Mouse (Mus musculus) frontal cortex, postnatal 36 days (tissue): ENCODE results near the gene Pla2g4a.
A peak's percentile ranks its signal among the peaks of the same experiment; 100 is the strongest.

Experiments
- DNase-seq, 2 experiments: peaks; one replicate each; pipeline ENCODE4 v3.0.0; 2022; ENCODE audit warnings: low spot score in 2 of 2

Gene Pla2g4a

GRCm38 (mm10) chr1:149960734-149961424 is at the start of gene Pla2g4a:
TSS of gene Pla2g4a (minus strand) at chr1:149961290.
- peak; percentile 34 for DNase-seq

- no peak for DNase-seq
Observed at GRCm38 (mm10) chr1:150010629-150010979, 49.5 kb upstream of the Pla2g4a start.

DNA sequence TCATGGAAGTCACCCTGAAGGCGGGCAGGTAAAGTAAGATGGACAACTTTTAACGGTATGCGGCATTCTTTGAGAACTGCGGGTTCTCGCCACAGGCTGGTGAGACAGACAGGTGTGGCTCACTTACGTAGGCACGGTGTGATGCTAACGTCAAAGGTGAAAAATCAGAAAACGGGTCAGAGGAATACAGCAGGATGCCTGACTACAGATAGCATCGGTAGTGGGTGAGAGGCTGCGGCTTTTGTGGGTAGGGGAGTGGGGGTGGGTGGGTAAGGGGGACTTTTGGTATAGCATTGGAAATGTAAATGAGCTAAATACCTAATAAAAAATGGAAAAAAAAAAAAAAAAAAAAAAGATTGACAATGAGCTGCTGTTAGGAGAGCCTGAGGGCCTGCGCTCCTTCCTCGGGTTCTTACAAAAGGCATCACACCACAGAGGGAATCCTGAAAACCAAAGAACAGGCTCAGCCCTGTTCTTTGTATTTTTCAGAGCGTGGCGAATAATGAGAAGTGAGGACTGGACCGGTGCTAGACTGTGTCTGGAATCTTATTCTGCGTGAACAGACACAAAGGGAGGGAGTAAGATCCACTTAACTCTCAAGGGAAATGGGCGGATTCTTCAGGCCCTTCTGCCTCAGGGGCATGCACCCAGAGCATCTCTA is 49.0 kb upstream of the Pla2g4a start:
- DNase-seq = no peak

DNA sequence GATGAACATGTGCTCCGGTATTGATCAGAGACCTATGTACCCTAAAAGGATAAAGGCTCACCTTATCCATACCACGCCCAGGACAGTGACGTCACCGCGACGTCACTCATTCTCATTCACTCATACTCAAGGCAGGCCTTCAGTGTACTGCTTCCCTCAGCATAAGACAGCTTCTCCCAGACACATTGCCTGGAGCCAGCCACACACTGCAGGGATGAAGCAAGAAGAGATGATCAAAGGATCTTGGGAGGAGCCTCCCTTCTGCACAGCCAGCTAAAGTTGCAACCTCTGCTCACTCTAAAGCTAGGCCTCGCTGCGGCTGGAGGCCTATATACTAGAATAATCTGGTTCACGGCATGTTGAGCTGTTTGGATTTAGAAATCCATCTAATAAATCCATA is 48.0 kb upstream of the Pla2g4a start:
- no peak for DNase-seq

GRCm38 (mm10) chr1:149975626-149976025 is 14.5 kb upstream of the Pla2g4a start:
- DNase-seq = no peak

- no peak for DNase-seq
Observed at GRCm38 (mm10) chr1:149965826-149966225, 4.7 kb upstream of the Pla2g4a start.

- no peak for DNase-seq
Observed at GRCm38 (mm10) chr1:149961425-149962303, 574 bp upstream of the Pla2g4a start.

- no peak for DNase-seq
Observed at GRCm38 (mm10) chr1:149960251-149960650, 839 bp downstream of the Pla2g4a start.

DNA sequence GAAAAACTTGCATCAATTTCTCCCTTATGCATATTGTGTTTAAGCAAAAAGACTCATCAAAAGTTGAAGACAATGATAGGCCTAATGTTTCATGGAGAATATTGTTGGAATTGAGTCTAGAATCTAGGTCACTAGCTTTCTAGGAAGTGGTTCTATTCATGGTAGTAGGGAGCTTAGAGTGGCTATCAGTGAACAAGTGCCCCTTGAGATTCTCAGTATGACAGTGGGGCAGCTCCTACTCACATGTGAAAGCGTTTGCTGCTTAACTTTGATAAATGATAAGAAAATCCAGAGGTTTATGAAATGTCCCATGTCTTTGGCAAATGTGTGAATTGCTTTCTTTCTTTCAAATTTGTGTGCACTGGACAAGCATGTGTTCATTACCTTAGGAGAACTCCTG is 2.0 kb downstream of the Pla2g4a start:
- no peak for DNase-seq

DNA sequence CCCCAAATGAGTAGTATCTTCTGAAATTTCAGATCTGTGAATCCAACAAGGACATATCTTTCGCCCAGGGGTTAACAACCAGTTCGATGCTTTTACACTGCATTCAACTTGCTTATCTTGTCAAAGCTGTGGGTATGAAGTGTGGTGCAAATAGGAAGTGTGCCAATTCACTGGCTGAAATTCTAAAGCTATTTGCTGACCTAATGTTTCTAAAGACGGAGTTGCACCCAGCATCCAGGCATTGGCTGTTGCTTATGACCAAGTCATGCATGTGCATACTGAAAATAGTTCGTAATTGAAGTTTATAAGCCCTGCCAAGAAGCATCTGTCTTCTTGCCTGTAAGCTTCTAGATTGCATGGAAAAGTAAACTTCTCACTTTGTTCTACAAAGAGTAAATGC is 5.6 kb downstream of the Pla2g4a start:
- DNase-seq = no peak

DNA sequence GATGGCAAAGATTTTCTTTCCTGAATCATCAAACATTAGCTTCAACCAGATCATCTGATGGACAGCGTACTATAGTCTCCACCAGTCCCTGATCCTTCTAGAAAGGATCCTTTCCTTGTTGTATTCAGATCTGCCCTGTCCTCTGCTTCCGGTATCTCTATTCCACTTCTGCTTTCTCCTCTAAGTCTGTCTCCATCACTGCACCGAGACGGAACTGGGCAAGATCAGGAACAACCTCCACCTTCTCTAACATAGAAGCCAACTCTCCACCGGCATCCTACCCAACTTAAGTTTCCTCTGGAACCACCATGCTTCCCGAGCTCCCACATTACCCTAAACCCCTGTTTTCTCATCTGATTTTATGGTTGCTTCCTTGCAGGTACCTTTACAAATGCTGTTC is 7.1 kb downstream of the Pla2g4a start:
- no peak for DNase-seq

GRCm38 (mm10) chr1:149952050-149952449 is 9.0 kb downstream of the Pla2g4a start:
- no peak for DNase-seq

DNA sequence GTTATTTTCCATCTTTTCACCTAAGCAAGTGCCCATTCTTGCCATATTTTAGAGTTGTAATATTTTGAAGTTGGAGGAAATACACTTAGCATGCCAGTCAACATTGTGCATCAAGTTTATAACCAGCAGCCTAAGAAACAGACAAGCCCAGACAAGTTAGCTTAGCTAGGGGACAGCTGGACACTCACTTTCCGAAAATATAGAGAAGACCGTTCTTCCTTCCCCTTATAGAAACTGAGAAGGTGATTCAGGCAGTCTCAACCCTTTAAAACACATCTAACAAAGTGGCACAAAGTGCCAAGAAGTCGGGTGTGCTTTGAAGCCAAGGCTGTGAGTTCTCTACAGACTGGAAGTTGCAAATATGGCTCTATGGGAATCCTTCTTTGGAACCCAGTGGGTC is 10.4 kb downstream of the Pla2g4a start:
- DNase-seq = no peak

DNA sequence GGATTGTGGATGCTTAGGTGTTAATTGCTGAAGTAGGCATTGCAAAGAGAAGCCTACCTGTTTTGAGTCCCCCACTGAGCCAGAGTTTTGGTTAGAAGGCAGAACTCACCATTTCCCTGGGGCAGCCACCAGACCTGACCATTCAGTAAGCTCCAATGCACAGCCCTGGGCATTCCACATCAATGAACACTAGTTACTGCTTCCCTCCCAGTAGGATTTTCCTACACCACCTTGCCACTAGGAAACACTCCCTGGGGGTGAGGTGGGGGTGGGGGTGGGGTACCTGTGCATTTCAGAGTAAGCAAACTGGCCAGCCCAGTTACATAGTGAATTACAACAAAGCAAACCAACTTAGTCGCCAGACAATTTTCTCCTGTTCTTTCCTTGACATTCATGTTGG is 10.8 kb downstream of the Pla2g4a start:
- no peak for DNase-seq

GRCm38 (mm10) chr1:149949334-149949733 is 11.8 kb downstream of the Pla2g4a start:
- no peak for DNase-seq

DNA sequence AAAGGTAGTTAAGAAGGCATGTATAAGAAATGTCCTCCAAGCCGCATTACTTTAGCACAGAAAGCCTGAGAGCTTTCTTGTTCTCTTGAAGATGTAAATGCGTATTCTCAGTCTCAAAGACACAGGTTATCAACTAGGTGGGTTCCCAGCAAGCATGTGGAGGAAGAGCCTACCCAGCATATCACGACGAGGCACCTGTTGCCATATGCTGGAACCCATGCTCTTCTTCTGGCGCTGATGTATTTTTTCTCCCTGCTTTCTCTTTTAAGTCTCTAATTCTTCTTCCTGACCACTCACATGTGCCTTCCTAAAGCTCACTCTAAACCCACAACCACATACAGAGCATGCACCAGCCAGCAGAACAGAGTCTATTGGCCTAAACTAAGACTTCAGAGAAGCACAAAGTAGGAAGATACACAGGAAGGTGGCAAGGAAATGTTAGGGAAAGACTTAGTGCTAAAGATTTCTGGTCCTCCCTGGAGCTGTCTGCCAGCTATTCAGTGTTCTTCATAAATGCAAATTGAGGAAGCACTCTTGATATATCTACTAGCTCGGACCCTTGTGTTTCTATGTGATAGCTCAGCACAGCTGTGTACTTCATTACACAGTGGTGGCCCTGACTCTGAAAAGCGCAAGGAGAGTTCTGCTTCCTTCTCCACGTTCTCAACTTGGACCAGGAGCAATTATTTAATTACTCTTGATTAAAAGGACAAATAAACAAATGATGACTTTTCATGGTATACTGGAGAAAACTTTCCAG is 12.8 kb downstream of the Pla2g4a start:
- DNase-seq = no peak

DNA sequence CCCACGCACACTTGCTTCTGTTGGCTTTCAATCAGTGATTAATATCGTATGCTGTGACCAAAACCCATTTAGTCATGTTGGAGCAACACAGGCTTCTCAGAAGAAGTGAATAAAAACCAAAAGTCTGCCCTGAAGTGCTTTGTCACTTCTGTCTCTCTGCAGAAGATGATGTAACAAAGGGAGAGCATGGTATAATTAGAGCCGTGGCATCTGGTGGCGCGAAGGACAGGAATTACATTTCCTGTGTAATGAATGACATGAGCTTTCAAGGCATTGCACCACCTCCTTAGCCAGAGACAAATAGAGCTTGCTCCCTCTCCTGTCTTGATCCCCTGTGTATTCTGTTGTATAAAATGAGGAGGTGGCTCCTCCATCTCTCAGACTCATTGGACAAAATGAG is 14.1 kb downstream of the Pla2g4a start:
- no peak for DNase-seq

DNA sequence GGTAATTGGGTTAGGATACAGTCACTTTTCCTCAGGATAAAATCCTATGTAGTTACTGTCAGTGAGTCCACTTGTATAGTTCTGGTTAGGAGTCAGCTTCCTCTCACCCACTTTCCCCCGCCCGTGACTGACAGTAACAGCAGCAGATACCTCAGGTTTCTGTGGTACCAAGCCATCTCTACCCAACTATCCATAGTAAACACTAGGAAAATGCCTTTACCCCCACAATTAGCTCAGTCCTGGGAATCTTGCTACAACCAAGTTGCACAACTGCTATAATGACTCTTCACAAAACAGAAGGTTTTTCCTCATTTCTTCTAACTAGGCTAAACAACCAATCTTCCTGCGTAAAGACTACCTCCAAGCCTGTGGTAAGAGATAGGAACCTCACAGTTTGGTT is 14.7 kb downstream of the Pla2g4a start:
- DNase-seq = no peak

DNA sequence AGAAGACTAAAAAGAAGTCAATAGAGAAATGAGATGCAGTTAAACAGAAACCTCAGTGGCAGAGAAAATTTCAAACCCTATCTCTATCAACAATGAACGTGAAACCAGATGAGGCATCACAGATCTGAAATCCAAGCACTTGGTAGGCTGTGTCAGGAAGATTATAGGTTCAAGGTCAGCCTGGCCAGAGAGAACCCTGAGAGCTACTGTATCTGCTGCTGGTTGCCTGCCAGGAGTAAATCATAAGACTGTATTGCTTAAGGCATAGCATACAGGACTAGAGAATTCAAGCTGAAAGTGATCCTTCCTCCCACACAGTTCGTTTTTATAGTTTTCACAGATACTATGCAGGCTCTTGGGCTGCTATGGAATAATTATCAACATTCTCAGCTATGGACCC is 17.5 kb downstream of the Pla2g4a start:
- no peak for DNase-seq

GRCm38 (mm10) chr1:149940301-149940700 is 20.8 kb downstream of the Pla2g4a start:
- DNase-seq = no peak

GRCm38 (mm10) chr1:149939261-149940032 is 21.6 kb downstream of the Pla2g4a start:
- DNase-seq = no peak
